In genomic region chr12:108892989-108893714, GRCm38 (mm10) we compare ENCODE assay signal across 8 mouse cellular contexts. TPM values are rescaled to one million over a fixed set of nuclear protein-coding genes. Genes with fewer than 3 reads are reported as not detected.
DNase-seq lines count a peak whose midpoint lies in the region; ATAC-seq and TF ChIP-seq lines count a peak whose summit lies in the region.

Gene Wdr25 (plus strand): TSS chr12:108893631.

- peak; percentile 15 for ATAC-seq in Patski
- 0 out of 2 replicates have a peak, but pooled peaks have one; percentile 10 for ATAC-seq in kidney, embryonic 15.5 days (replicated peaks; ENCODE audit: low FRiP score)
- peak; percentile 63 for ATAC-seq in megakaryocyte, adult 5-6 weeks (ENCODE audit: poor library complexity, severe bottlenecking)

- TF ChIP-seq CTCF in cerebellum, adult 2 months (IDR thresholded peaks at IDR 0.05; ENCODE audit: borderline replicate concordance, insufficient read depth, low read depth, low read length): no peak
- no peak for TF ChIP-seq CTCF in Patski (IDR thresholded peaks at IDR 0.05)

- H3K36me3 ChIP-seq in kidney, embryonic 15.5 days: peaks cover 32% of the 10 kb centered on the region

- in situ Hi-C loops in Patski (cut with MboI; ENCODE audit: low pct_unique_long_range_greater_than_20kb): no loop called here

- no peaks in the 10 kb centered on the region for H3K27me3 ChIP-seq in cerebellum, adult 2 months (ENCODE audit: control insufficient read depth, insufficient read depth, low read length)
- no peaks in the 10 kb centered on the region for H3K27me3 ChIP-seq in Patski
- H3K27me3 ChIP-seq in kidney, embryonic 15.5 days: no peaks in the 10 kb centered on the region

- peak within 1 kb of the TSS; percentile 71 for H3K4me3 ChIP-seq in cerebellum, adult 2 months (replicated peaks; ENCODE audit: insufficient read depth, low read depth, low read length)
- peak within 1 kb of the TSS; percentile 73 for H3K4me3 ChIP-seq in kidney, embryonic 15.5 days (replicated peaks)

- no peak for DNase-seq in cerebellum, adult 2 months
- no peak for DNase-seq in cerebellum, postnatal 4 days (ENCODE audit: low spot score in 2 of 2)
- no peak for DNase-seq in Patski (ENCODE audit: low read depth, low spot score)
- DNase-seq in heart, adult 11 months: peak; percentile 96
- DNase-seq in cerebellum, postnatal 25 days: no peak
- no peak for DNase-seq in embryo, embryonic 10 days (ENCODE audit: low spot score)

- WGBS in cerebellum, adult 2 months: 20% methylated on average over 12 of the region's 12 CpGs
- 16% methylated on average over 12 of the region's 12 CpGs for WGBS in kidney, embryonic 15.5 days

- H3K4me2 ChIP-seq in kidney, embryonic 15.5 days: peak within 1 kb of the TSS; percentile 94

- POLR2A ChIA-PET in Patski (lab: Charles Lee): interaction anchor here (1.4 kb wide), 1 partner anchor 81 kb away, joined by 3 read pairs; no protein-coding TSS in a partner anchor

- H3K4me1 ChIP-seq in cerebellum, adult 2 months (ENCODE audit: control insufficient read depth, insufficient read depth, low read length): peaks cover 4% of the 10 kb centered on the region
- H3K4me1 ChIP-seq in kidney, embryonic 15.5 days: peaks cover 22% of the 10 kb centered on the region

- no peaks in the 10 kb centered on the region for H3K9me3 ChIP-seq in kidney, embryonic 15.5 days (replicated peaks)

- no peak for TF ChIP-seq POLR2A in cerebellum, adult 2 months (IDR thresholded peaks at IDR 0.05; ENCODE audit: borderline replicate concordance, insufficient read depth, low read length)

- peak within 1 kb of the TSS; percentile 67 for H3K9ac ChIP-seq in kidney, embryonic 15.5 days

- CTCF ChIA-PET in Patski (lab: Charles Lee): no interaction called here

- H3K27ac ChIP-seq in cerebellum, adult 2 months (ENCODE audit: insufficient read depth, low read length): no peak within 1 kb of the TSS; the same call in 1 of the 2 replicates
- 0 out of 2 replicates have a peak within 1 kb of the TSS, but pooled peaks have one; percentile 22 for H3K27ac ChIP-seq in kidney, embryonic 15.5 days

RNA-seq across cellular contexts. Expression of gene Wdr25, which starts in this region (rescaled TPM):
- 14.6 and 16.0 TPM in 2 replicates for polyA plus RNA-seq in cerebellum, adult 2 months (2012; rRNA removed)
- 7.5 TPM for polyA plus RNA-seq in Patski (2021)
- 9.4 and 11.7 TPM in 2 replicates for polyA plus RNA-seq in kidney, embryonic 15.5 days (2015; fragmentation: Nextera tagmentation; extraction: Ambion mirVana)
- 1.5 and 3.6 TPM in 2 replicates for total RNA-seq in megakaryocyte, adult 5-6 weeks (2015)
- total RNA-seq in megakaryocyte, adult 5-6 weeks (2017): 3.9 and 4.5 TPM in 2 replicates

Comparison
In these comparisons a context has a peak if more than half of its experiments do, and no peak if none do; other contexts are left out.
1. ATAC-seq: peak in every context shown above with its lines; median percentile 63 in megakaryocyte, adult 5-6 weeks; 15 in Patski; 10 in kidney, embryonic 15.5 days.